Mouse (Mus musculus): Measurements from ENCODE around the gene Tmem69. TPM values are rescaled to one million over a fixed set of nuclear protein-coding genes. Genes with fewer than 3 reads are reported as not detected.

Tmem69 gene
- polyA plus RNA-seq (2012; ENCODE audit: low replicate concordance): 0.84 and 8.9 TPM in 2 replicates

DNA sequence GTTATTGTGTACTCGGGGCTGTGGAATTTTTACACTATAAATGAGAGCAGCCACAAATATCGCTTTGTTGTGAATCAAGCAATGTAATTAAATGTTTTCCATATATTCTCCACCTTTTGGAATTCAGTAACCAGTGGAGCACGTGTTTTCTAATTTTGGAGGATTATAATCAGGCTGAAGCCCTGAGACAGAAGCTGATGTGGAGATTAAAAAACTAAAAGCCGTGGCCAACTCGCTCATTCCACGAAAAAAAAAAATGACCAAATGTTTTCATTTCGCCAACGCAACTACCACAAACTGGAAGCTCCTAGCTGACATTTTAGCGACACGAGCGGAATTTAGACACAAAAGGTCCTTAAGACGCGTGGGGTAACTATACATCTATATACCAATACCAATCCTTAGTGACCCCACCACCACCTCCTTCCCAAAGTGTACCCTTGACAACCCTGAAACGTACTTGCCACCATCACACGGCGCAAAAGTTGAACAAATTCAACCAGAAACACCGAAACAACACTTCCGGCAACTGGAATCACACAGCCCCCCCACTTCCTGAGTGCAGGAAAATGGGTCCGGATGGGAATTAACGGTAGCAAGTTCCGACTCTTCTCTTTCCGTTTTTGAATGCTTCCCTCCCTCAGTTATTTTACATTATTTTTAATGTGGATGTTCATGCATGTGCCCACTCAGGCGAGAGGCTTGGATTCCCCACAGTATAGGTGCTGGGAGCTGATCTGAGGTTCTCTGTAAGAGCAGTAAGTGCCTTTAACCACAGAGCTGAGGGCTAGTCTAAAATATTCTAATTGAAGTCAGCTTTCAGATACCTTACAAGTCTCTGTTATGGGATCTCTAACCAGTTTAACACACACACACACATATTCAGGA is at the start of gene Tmem69:
Gene Tmem69, minus strand, starts transcription at position 524 of the 888 bp plus-strand sequence.

DNA sequence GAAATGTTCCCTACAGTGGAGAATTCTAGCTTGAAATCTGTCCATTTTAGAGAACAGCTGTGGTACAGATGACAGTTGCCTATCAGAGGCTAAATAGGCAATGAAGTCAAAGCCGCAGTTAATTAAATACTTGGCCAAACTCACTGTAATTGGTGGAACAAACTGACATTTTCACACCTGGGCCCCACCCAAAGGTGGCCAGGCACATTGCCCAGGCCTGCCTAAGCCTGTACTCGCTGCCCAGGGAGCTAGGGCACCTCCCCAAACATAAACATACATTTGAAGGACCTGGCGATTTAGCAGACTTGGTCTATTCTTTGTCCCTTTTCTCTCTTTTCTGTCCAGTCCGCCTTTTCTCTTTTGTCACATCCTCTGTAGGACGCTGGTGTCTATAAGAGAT is 40.6 kb upstream of the Tmem69 start, which contains the start of gene Ccdc17:
Gene Ccdc17, plus strand, starts transcription at position 276 of the 400 bp plus-strand sequence.

DNA sequence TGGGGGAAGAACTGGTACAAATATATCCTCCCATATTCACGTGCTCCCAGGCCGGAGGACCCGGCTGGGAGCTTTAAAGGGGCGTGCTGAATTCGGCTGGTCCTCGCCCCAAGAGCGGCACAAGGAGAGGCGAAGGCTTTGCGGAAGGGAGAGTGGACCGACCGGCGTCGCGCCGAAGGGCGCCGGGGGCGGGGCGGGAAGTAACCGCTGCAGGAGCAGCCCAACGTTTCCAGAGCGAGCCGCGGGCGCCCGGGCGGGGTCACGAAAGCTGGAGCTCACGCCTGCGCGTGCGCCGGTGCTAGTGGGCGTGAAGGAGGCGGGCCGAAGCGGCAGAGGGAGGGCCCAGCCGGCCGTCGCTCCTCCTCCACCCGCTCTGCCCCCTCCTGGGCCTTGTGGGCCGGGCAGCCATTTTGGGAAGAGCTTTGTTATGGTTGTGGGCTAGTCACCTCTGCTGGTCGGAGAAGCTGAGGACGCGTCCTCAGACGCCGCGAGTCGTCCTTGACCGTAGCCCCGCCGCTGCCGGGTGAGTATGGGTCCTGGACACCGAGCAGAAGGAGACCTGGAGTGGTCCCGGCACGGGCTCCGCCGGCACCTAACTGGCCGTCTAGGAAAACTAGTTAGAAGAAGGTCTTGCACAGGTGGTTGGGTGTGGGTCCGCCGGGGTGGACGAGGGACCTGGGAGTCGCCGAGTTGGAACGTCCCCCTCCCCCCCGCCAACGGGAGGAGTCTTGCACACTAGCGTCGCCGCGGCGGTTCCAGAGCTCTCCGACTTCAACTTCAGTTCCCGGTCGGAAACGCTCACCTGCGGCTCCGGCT is 1.8 kb upstream of the Tmem69 start, which contains the start of gene Gpbp1l1:
Gene Gpbp1l1, plus strand, starts transcription at position 353 of the 816 bp plus-strand sequence.

DNA sequence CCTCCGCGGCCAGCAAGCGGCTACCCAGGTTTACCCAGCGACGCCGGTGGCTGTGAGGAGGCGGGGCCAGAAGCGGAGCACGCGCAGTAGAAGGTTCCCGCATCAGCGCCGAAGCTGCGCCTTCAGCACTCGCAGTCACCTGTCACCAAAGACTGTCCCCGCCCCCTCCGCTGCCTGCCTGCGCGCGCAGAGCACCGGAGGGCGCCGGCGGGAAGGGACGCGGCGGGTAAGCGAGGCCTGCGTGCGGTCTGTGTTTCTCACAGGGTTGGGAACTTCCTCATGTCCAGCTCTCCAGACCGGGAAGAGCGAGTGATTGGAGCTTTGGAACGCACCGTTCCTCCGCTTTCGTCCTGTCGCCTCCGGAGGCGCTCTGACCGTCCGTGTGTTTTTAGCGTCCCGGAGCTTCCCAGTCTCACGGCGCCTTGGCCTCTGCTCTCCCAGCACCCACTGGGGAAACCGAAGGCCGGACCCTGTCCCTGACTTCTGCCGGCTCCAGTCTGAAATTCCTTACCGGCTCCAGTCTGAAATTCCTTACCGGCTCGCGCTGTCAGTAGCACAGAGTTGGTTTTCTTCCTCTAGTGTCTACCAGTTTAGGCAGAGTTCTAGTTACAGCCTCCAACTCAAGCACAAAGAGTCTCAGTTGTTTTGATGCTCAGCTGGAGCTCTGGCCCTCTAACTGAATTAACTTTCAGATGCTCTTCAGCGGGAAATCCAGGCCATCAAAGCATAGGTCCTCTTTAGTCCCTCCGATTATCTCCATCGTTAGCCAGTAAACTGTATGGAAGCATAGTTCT is 48.1 kb downstream of the Tmem69 start, which contains the start of gene Ipp:
Gene Ipp, plus strand, starts transcription at position 125 of the 794 bp plus-strand sequence.

Other genes starting within 250 kb of the Tmem69 start
- 95.0 and 297 TPM in 2 replicates for gene Mast2, start 91.8 kb downstream of the Tmem69 start, polyA plus RNA-seq (2012; ENCODE audit: low replicate concordance)
- gene Ipp, start 48.4 kb downstream of the Tmem69 start, polyA plus RNA-seq (2012; ENCODE audit: low replicate concordance): 0.66 and 2.1 TPM in 2 replicates
- gene Gpbp1l1, start 1.7 kb upstream of the Tmem69 start, polyA plus RNA-seq (2012; ENCODE audit: low replicate concordance): 11.6 and 17.5 TPM in 2 replicates
- 0.32 and 0.99 TPM in 2 replicates for gene Ccdc17, start 40.7 kb upstream of the Tmem69 start, polyA plus RNA-seq (2012; ENCODE audit: low replicate concordance)
- gene Nasp, start 72.0 kb upstream of the Tmem69 start, polyA plus RNA-seq (2012; ENCODE audit: low replicate concordance): 1.5 and 41.3 TPM in 2 replicates
- gene Akr1a1, start 95.7 kb upstream of the Tmem69 start, polyA plus RNA-seq (2012; ENCODE audit: low replicate concordance): 122 and 136 TPM in 2 replicates
- 0.86 and 18.9 TPM in 2 replicates for gene Prdx1, start 129.6 kb upstream of the Tmem69 start, polyA plus RNA-seq (2012; ENCODE audit: low replicate concordance)
- 0.88 TPM in 1 of 2 replicates, not detected in the other for gene Mmachc, start 152.5 kb upstream of the Tmem69 start, polyA plus RNA-seq (2012; ENCODE audit: low replicate concordance)
- gene Ccdc163, start 152.6 kb upstream of the Tmem69 start, polyA plus RNA-seq (2012; ENCODE audit: low replicate concordance): 1.6 and 2.3 TPM in 2 replicates
- gene Tesk2, start 165.0 kb upstream of the Tmem69 start, polyA plus RNA-seq (2012; ENCODE audit: low replicate concordance): 1.8 and 2.9 TPM in 2 replicates

Data from leukemia stem cell, adult 10-12 weeks (primary cell).